Mouse (Mus musculus): Measurements from ENCODE around the gene Clec3b.

GRCm38 (mm10) chr9:123161792-123162191 lies 11.0 kb downstream of the Clec3b start:
- TF ChIP-seq TAL1 (IDR thresholded peaks at IDR 0.05; ENCODE audit: low read length) (no peak), GATA1 (IDR thresholded peaks at IDR 0.05; ENCODE audit: low read length) (no peak)
